Mouse (Mus musculus): Measurements from ENCODE around the gene Kcnn3.
A peak's percentile ranks its signal among the peaks of the same experiment; 100 is the strongest.

Gene Kcnn3

DNA sequence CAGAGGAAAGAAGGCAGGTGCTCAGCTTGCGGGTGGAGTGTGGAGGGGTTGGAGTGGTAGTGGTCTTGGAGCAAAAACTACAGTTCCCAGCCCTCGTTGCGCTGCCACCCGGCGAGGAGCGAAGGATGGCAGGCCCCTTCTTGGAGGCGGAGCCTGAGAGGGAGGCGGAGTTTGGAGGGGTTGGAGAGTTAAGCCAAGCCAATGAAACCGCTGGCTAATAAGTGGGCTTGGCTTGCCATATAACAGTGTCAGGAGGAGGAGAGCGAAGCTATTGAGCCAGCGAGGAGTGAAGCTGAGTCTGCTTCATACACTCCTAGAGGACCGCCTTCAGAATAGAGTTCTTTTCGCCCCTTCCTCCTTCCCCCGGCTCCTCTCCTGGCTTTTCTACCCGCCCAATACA lies at the start of gene Kcnn3:
Gene Kcnn3 (plus strand): TSS at position 271 of the 400 bp plus-strand sequence.
- DNase-seq = peak; percentile 92 to 94

DNA sequence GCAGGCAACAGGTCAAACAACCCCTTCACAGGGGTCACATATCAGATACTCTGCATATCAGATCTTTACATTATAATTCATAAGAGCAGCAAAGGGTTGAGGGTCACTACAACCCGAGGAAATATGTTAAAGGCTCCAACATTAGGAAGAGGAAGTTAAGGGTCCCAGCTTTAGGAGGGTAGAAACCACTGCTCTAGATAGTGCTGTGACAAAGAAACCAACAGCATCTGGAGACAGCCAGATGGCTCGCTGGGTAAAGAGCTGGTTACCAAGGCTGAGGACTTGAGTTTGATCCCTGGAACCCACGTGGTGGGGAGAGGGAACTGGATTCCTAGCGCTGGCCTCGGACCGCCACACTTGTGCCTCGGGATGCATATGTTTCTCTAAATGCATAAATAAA lies 47.7 kb upstream of the Kcnn3 start:
- no peak for DNase-seq

DNA sequence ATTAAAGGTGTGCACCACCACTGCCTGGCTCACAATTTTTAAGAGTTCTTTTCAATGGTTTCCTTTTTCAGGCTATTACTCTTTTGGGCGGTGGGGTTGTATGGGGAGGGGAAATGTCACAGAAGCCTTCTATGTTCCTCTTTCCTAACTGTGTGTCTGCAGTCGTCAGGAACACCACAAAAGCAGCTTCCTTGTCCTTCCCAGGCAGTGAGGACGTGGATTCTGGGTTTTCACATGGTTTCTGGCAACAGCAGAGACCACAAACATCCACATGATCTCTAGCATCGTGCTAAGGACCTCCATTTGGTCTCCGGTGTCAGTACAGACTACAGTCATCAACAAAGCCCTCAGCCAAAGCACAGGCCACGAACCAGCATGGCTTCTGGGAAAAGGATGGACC lies 46.1 kb upstream of the Kcnn3 start:
- DNase-seq = no peak

DNA sequence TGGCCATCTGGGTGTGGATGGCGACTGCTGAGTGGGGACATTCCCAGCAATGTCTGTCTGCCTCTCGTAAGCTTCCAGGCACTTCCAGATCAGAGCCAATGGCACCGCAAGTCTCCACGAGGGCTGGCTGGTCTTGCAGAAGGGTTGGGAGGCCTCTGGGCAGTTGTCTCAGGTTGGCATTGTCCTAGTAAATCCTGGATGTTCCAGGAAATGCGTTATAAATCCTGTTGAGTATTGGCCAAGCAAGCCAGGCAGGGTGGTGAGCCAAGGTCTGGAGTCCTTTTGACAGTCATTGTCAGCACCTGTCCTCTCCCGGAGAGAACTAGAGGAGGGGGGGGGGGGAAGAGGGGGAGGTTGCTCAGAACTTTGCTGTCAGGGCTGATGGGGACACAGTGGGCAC lies 40.9 kb upstream of the Kcnn3 start:
- no peak for DNase-seq

DNA sequence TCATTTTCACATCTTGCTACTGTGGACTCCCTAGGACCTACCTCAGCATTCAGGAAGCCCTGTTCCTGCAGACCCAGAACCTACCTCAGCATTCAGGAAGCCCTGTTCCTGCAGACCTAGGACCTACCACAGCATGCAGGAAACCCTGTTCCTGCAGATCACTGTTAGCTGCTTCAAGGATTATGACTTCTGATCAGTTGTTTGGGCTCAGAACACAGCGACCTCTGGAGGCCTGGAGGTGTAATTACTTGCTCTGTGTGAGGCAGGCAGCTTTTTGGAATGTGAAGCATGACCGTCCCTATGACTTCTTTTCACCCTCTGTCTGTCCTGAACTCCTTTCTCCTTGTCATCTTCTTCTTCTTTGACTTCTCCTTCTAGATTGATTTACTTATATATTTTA lies 38.5 kb upstream of the Kcnn3 start:
- peak; percentile 58 to 65 for DNase-seq

DNA sequence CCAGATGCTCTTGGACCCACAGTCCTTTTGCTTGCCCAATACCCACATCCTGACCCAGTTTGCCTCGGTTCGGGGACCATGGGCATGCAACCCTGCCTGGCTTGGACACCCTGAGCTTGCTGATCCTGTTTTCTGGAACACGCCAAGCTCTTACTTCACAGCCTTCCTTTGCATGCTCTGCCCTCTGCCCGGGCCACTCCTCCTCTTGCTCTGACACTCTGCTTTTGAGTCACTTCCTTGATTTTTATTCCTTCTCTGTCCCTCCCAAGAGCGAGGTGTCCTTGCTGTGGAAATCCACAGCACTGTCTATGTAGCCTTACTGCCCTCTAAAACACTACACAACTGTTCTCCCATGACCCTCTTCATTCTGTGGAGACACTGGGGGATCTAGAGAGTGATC lies 37.7 kb upstream of the Kcnn3 start:
- no peak for DNase-seq

DNA sequence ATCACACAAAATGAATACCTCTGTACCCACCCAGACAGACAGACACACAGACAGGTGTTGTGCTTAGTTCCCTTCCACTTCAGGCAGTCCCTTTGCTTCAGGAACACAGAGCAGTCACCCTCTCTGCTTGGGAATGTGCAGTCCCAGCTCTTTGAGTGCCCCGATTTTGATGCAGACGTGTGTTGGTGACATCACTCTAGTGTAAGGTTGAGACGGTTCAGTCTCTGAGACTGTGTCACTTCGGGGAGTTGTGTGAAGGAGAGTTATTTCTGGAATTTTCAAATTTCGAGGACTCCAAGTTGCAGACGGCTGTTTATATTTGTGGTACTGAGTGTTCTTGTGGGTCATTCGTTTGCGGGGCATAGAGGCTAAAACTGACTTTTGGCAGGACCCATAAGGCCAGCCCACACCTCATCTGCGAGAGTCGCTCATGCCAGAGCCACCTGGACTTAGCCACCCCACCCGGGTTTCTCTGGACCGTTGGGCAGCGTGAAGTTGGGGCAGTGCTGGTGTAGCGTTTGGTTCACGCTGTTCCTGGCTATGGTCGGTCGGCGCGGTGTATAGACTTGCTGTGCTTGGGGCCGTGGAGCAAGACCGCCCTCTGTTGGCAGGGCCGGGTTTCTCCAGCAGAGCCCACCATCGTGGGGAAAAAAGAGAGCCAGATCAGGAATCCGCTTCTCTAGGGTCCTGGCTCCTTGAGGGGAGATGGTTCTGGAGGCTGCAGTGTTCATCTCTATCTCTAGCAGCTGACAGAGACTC lies 35.0 kb upstream of the Kcnn3 start:
- peak; percentile 87 to 90 for DNase-seq

DNA sequence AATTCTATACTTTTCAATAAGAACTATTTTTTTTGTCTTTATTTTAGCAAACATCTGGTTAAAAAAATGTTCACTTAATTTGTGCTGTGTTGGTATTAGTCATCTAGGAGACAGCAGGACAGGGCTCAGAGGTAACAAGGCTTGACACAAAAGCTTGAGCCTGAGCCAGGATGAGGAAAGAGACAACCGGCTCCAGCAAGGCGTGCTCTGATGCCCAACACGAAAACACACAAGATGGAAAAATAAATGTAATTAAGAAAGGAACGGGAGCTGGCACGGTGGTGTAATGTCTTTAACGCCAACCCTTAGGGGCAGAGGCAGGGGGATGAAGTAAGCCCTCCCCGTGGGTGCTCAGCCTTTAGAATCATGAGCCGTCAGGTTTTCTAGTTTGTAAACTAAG lies 33.9 kb upstream of the Kcnn3 start:
- DNase-seq = no peak

DNA sequence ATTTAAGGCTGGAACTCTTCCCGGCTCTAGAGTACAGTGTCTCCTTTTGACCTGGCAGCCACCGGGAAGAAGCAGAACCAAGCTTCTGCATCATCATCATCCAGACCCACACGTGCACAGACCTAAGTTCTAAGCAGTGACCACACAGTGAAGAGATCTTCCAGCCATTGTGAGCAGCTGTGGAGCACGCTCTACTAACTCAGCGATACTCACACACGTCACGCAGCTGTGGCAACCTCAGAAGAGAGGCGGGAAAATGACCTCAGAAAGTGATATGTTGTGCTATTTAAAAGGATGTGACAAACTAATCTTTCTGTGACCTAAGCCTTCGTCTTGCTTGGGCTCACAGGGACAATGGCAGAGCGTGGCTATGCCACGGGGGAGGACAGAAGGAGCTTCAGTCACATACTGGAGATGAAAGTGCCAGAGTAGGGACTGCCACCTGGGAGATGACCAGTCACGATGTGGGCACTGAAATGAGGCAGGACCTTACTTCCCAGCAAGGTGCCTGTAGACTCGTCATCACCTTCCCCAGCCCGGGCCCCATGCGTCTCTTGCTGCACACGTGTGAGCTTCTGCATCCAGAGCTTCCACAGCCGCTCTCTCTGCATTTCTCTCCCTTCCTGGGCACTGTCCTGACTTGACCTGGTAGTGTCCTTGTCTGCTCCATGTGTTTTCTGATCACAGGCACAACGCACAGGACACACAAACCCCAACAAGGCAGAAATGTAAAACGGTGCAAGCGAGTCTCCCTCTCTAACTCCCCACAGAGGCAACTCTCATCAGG lies 32.9 kb upstream of the Kcnn3 start:
- no peak for DNase-seq

DNA sequence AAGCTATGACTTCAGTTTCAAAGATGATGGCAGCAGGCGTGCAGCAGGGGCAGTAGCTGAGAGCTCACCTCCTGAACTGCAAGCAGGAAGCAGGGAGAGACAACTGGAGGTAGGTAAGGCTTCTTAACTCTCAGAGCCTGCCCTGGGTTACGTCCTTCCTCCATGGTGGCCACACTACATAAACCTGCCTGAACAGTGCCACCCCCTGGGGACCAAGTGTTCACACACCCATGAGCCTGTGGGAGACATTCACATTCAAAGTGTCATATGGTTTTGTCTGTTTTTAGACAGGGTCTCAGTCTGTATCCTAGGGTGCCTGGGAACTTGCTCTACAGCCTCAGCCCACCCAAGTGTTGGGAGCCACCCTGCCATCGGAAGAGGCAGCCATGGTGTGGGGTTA lies 29.2 kb upstream of the Kcnn3 start:
- DNase-seq = no peak

DNA sequence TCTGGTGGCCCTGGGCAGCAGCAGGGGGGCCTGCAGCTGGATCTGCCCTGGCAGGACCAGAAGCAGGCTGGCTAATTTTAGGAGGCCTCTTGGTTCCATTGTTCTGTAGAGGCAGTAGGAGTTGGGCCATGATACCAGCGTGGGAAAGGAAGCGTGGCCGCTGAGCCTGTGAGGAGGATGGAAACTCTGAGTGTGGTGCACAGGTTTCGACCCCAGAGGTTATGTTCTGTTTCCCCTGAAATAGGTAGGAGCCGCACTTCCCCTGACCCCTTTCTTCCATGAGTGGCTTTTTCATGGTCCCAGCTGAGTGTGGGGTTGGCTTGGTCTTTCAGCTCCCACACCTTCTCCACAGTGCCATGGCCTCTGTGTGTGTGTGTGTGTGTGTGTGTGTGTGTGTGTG lies 28.4 kb upstream of the Kcnn3 start:
- DNase-seq = no peak

DNA sequence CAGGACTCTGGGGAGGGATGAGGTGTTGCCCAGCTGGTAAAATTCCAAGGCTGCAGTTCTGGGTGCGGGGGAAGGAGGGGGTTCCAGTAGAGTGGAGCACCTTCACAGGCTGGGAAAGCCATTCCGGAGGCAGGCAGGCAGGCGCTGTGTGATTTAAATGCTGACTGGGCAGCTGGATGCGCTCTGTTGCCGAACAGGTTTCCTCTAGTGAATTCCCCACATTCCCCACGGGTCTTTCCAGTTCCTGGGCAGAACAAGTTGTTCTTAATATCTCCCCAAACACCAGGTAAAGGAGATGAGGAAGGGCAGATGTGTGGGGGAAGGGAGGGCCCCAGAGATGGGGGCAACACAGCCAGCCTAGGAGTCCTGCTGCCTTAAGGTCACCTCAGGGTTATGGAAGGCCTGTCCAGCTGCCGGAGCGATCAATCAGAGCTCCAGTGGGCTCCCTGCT lies 27.2 kb upstream of the Kcnn3 start:
- peak; percentile 64 to 80 for DNase-seq

DNA sequence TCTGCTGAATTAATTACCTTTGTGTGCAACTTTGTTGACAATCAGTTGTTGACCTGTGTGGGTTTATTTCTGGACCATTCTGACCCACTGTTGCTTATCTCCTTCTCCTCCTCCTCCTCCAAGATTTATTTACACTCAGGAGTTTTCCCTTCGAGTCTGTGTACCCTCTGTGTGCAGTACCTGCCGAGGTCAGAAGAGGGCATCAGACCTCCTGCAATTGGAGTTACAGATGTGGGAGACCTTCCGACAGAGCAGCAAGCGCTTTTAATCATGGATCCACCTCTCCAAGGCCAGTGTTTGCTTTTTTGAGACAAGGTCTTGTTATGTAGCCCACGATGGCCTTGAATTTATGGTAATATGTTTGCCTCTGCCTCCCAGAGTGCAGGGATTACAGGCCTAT lies 25.3 kb upstream of the Kcnn3 start:
- DNase-seq = peak in 1 of 2 experiments; percentile 42

DNA sequence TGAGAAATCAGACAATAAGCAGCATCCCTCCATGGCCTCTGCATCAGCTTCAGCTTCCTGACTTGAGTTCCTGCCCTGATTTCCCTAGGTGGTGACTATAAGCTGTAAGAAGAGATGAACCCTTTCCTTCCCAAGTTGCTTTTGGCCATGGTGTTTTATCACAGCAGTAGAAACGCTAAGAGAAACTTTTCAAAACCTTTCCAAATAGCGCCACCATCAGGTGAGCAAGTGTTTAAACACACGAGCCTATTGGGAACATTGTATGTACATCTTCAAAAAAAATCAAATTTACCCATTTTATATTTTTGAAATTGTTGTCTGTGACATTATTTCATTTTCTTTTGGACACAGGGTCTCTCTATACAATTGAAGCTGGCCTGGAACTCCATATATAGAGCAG lies 23.6 kb upstream of the Kcnn3 start:
- no peak for DNase-seq

DNA sequence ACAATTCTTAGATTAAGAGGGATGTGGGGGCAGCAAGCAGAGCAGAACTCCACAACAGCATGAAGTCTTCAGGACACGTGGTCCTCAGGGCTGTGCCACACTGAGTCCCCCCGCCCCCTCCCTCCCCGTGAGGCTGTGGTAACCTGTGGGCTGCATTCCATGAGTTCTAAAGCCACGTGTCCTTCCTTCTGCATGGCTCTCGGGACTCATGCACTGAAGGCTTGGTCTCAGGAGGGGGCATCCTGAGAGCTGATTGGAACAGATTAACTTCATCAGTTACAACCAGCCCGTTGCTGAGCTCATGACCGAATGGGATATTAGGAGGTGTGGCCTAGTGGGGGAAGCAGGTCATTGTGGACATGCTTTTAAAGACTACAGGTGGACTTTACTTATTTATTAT lies 20.3 kb upstream of the Kcnn3 start:
- DNase-seq = no peak

DNA sequence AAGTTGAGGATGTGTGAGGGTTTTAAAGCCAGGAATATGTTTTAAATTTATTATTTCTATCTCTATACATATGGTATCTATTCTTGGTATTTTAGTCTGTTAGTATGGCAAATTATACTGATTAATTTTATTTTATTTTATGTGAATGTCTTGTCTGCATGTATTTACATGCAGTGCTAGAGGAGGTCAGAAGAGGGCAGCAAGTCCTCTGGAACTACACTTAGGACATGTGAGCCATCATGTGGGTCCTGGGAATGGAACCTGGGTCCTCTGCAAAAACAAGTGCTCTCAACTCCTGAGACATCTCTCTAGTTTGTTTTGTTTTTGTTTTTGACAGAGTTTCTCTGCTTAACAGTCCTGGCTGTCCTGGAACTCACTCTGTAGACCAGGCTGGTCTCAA lies 18.5 kb upstream of the Kcnn3 start:
- DNase-seq = no peak

DNA sequence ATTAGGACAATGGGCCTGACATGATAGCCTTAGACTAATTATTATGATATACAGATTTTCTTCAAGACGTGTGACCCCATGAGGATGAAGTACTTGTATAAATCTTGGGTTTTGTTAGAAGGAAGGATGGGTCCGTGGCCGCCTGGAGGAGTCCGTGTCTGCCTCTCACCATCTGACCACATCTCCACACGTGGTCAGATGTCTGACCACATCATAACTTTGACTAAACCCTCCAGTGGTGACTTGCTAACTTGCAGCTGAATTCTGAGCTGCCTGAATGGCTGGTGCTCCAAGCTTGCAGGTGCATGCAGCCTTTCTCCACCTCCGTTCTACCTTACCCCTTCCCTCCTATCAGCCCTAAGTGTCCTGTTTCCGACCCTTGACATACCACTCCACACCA lies 17.4 kb upstream of the Kcnn3 start:
- DNase-seq = no peak

DNA sequence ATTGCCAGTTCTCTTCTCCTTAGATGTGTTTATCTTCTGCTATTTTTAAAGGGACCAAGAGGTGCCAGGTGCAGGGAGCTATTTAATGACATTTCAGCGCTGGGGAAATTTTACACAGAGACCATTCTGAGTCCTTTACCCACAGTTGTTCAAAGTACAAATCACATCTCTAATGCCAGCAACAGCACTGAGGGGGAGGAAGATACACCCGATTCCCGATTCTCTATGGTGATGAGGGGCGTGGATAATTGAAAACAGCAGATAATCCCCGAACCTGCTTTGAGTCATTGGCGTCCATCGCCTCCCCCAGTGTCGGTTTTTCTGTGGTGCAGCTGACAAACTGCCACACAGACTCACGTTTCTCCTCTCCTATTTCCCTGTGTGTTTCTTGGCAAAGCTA lies 11.9 kb upstream of the Kcnn3 start:
- DNase-seq = no peak

DNA sequence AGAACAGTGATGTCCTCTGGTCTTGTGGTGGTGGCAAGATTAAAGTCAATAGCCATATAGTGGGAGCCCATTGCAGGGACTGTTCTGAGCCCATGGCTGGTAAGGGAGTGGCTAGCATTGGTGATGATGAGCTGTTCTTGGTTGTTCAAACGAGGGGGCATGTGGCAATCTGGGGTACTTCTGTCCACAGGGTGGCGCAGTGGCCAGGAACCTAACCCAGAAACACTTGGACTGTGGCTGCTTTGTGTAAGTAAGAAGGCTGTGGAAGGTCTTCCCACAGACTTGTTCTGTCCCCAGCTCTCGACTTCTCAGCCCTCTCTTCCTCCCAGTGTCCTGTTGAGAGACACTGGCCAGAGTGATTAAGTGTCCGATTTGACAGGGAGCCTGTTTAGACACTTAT lies 9.0 kb upstream of the Kcnn3 start:
- DNase-seq = peak; percentile 75 to 82

DNA sequence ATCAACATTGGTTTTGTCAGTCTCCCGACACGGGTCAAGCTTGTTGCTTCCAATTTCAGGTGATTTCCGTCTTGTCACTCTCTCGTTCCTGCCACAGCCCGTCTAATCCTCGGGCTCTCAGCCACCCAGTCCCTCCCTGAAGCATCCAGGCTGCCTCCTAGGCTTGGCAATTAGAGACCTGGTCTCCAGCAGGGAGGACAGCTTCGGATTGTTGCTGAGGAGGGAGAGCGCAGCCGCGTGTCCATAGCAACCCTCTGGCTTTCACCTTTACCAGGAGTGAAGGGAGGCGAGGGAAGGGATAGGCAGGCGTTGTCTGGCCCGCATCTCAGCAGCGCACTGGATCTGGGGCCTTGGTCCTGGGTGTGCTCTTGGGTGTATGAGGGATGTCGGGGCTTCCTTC lies 8.6 kb upstream of the Kcnn3 start:
- DNase-seq = no peak

DNA sequence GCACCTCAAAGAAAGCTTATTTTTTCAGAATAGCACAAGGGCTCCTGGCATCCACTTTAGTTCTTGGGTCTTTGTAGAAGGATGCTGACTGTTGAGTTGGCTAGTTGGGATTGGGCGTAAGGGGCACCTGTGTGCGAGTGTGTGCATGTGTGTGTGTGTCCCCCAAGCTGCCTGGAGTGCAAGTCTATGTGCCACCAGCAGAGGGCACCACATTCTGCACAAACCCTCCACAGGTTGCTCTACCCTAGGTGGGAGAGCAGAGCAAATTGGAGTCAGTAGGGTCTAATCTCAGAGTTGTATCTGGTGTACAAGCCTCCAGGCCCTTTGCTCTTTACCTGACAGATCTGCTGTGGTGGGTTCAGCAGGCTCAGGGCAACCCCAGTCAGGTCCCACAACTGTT lies 7.7 kb upstream of the Kcnn3 start:
- DNase-seq = peak; percentile 53 to 54

DNA sequence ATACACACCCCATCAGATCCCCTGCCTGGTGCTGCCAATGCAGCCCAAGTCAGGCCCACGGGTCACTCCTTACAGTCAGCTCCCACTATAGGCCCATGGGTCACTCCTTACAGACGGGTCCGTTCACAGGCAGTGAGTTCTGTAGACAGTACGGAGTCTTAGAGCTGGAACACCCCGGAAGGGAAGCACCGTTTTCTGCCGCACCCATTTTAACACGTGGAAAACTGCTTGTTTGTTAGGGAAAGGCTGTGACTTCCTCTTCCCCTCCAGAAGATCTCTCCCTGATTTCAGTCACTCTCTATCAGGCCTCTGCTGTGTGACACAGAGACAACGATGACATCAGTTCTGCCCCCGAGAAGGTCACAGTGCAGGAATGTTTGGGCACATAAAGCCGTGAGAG lies 4.5 kb upstream of the Kcnn3 start:
- no peak for DNase-seq

DNA sequence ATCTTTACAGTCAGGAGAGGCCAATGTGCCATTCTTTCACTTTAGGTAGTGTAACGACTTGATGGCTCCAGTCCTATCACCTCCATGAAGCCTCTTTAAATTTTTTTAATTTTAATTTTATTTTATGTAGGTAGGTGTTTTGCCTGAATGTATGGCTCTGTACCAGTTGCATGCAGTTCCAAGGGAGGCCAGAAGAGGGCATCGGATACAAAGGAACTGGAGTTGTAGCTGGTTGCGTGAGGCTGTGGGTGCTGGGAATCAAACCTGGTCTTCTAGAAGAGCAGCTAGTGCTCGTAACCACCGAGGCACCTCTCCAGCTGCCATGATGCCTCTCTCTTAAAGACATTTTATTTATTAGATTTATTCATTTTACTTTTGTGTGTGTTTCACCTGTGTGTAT lies 3.6 kb upstream of the Kcnn3 start:
- DNase-seq = no peak

Data from kidney, postnatal 4 days (tissue).